Mouse (Mus musculus) kidney, adult 9 months (tissue): ENCODE results near the gene Aasdh.
"Not testable (repeated sequence)": the region's sequence is repeated elsewhere in the genome, so short reads cannot be mapped to it uniquely, and the experiment has no call there.

Experiments used
- DNase-seq: peaks from one replicate; pipeline ENCODE4 v3.0.0; 2022

Gene Aasdh

DNA sequence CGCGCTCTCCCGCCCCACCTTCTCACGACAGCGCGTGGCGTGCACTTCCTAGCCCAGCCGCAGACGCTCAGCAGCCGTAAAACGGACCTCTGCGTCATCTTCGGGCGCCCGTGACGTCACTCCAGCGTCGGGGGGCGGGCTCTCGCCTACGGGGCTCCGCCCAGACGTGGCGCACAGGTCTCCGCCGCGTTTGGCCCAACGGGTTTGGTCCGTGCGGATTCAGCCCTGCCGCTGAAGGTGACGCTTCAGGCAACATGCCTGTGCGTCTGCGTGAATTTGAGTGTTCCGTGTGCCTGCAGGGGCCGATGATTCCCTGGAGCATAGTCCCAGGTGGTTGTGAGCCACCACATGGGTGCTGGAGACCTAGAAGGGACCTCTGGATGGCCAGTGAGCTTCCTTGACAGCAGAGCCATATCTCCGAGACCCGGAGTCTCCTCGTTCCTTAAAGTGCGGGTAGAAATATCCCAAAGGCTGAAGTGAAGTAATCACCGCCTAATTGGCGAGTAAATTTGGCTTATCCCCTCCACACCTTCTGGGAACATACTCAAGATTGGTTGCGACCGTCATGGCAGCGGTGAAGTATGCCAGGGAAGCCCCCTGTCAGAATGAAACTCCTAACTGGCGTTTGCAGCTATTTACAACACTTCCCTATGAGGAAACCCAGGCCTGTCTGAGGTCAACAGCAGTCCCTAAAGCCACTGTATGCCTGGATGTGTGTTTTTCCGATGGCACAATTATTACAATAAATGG lies at the start of gene Aasdh:
TSS of gene Aasdh (minus strand) at position 110 of the 750 bp plus-strand sequence.
- peak; percentile 95 for DNase-seq

DNA sequence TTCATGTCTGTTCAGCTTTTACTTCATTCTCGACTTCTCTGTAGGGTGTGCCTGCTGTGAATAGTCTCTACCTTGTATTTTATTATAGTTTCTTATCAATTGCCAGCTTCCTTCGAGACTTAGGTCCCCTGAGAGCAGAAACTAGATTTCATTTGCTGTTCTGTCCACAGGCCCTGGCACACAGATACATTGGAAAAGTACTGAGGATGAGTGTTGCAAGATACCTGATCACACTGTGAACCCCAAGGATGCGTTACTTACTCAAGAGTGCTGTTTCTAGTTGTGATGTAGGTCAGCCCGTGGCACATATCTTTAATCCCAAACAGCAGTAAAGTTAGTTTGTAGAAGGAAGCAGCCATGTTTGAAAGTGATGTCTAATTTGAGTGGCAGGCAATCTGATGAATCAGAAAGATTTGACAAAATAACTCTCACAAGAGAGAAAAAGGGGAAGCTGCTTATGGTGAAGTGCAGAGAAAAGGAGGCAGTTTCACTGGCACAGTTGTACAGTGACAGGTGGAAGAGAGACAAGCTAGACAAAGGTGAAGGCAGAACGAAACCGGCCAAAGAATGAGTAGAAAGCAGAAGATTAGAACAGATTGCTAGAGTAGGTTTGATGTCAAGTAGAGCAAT lies 49.1 kb upstream of the Aasdh start:
- no peak for DNase-seq

DNA sequence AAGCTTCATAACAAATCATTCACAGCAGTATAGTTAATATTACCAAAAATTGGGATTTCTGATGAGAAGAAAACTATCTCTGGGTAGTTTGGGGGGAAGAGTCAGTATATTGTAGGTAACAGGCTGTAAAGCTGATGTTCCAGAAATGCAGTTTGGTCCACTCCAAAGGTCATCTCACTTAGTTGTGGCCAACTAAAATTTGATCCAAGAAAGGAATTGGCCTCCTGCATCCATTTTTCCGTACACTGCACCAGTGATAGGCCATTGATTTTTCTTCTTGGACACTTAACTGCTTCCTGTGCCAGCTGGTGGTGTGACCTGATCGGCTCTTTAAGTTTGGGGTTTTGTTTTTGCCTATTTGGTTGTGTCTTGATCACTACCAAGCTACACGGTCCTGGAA lies 48.5 kb upstream of the Aasdh start:
- DNase-seq = no peak

DNA sequence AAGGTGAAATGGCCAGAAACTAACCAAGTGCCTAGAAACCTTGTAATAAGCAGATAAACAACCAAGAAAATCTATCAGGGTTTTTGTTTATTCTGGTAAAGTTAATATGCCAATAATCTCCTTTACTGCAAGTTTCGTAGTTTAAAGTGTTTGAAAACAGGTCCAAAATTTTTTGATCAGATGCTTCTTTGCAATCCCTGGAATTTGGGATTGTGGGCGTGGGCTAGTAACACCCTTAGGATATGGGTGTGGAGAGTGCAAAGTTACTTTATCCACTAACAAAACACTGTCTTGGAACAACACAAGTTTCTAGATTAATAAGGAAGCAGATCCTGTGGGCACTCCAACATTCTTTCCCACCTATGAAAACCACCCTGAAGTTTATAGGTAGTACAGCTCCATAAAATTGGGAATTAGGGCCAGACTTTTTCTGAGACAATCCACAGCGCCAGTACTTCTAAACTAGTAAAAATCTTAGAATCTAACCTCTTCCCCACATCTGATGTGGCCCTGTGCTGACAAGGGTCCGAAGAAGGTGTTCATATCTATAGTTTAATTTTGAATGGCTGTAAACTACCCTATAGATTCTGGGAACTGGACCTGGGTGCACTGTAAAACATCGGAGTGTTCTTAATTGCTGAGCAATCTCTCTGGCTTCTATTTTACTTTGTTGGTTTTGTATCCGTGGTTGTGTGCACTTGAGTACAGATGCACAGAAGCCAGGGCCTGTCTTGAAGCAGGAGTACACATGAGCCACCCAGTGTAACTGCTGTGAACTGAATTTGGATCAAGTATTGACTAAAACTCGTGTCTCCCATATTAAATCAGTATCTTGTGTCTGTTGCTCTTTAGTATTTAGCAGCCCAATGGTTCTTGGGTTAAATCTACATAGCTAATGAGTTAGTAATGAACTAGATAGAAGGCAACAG lies 47.1 kb upstream of the Aasdh start:
- DNase-seq = no peak

DNA sequence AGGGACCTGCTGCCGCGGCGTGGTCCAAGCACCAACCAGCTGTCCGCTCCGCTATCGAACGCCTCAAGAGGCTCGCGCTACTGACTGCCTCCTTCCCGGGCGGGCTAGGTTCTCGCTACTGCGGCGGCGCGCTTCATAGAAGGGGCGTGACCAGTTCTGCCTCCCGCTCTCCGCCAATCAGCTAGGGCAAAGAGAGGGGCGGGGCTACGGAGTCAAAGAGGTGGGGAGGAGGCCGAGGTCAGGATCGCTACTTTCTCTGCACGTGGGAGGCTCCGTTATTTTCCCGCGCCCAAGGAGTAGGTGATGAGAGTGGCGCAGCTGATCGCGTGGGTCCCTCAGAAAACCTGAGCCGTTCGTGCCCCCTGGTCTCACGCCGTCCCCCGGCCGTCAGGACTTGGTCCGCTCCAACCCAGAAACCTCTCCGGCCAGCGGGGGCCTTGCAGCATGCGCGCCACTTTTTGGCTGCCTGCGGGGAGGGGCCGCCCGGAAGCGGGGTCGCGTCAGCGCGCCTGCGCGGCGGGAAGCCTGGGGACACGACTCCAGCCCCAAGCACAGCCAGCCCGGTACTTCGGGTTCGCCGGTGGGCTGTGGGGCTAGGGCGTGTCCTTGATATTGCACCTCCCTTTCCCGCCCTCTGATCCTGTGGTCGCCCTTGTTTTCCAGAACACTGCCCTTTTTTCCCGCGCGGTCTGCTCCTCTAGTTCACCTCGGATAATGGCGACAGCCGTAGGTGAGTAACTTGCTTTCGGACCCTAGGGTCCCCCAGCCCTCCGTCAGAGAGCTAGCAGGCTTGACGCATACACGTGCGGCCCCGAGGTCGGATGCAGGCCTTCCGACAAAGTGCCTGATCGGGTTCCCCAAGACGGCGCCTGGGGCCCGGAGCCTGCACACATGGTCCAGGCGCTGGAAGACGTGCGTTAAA lies 46.1 kb upstream of the Aasdh start, which contains the start of the genes Paics and Ppat:
TSS of gene Paics (plus strand) at position 202 of the 922 bp plus-strand sequence.
TSS of gene Ppat (minus strand) at position 473 of the 922 bp plus-strand sequence.
- DNase-seq = peak; percentile 99

DNA sequence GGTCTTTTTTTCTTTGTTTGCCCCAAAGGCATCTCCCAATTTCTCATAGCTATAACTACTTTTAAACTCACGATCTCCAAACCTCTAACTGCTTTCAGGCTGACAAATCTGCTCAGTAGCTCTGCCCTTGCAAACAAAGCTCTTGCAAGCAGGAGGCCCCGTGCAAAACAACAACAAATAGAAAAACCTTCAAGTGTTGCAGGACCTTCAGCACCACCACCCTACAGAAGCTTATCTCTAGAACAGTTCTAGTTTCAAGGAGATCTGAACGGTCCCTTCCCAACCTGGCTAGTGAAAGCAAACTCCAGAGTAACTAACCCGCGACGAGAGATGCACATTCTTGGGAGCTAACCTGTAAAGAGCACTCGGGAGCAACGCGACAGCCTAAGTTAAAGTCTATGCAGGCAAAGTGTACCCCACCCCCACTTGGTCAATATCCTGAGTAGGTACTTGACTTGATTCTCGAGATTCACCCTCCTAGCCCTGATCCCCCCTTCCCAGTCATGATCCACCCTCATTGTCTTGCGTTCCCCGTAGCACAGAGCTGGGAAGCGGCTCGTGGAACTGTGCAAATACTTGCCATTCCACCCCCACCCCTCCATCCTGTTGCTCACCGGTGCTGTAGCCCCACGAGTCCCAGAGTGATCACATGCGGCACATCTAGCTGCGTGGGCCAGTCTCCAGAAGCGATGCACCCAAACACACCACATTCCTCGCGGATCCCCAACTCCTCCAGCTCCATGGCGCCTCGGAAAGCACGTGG lies 45.2 kb upstream of the Aasdh start:
- peak; percentile 42 for DNase-seq

DNA sequence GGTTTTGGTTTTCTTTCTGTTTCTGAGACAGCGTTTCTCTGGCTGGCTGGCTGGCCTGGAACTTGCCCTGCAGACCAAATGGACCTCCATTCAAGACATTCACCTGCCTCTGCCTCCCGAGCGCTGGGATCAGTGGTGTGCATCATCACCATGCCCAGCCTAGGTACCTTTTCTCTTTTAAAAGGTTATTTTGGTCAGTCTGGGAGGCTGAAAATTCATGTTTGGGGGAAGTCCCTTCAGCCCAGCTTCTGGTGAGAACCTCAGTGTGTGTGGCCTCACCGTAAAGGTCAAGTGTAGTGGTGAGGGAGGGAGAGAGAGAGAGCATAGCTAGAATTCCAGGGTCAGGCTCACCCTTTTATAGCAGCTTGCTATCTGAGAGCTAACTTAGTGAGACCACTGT lies 42.4 kb upstream of the Aasdh start:
- DNase-seq = no peak

DNA sequence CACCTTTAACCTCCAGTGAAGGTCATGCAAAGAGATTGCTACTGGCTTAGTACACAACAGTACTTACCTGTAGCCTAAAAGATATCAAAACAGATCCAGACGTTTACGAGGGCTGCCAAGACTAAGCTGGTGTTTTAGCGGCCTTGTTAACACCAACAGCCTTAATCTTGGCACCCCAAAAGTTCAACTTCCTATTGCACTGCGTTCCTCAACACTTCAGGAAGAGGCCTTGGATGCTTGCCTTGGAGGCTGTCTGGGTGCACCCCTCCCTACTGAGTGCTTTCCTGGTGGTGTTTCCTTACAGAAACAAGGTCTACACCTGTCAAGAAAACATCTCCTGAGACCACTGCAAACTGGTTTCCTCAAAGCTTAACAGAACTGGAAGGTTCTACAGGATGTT lies 41.8 kb upstream of the Aasdh start:
- no peak for DNase-seq

DNA sequence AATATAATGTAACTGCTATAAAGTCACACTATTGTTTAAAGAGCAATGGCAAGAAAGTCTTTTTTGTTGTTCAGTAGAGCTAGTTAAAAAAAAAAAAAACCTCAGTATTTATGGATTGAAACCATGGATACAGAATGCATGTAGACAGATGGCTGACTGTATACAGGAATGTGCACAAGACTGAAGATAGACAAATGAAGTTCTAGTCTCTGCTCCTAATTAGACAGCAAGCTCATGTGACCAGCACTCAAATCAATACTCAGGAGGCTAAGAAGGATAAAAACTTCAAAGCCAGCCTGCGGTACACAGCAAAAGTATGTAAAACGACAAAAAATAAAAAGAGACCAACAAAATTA lies 40.3 kb upstream of the Aasdh start:
- DNase-seq = no peak

DNA sequence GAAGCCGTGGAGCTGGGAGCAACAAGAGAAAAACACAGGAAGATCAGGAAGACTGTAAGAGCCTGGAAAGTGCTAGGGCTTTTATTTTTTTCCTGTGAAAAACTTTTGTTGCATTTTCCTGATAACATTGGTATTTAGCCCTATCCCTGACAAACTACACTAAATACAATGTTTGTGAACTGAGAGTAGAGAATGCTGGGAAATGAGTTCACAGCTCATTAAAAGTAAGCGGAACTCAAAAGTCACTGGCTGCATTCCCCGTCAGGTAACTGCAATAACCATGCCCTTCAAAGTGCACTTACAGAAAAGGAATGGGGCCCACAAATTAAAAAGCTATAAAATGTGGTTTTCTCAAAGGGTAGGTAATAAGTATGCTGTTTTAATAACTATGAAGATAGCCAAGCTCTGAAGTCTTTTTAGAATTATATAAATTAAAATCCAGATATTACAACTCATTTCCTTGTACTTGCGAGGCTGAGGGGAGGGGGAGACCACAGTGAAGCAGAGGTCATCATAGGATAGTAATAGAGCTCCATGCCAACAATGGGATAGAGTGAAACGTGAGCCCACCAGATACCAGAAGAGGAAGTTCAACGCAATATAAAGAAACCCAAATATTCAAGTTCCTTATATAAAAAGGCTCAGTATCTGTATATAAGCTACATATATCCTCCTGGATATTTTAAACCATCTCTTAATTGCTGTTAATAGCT lies 39.8 kb upstream of the Aasdh start:
- DNase-seq = peak; percentile 53

DNA sequence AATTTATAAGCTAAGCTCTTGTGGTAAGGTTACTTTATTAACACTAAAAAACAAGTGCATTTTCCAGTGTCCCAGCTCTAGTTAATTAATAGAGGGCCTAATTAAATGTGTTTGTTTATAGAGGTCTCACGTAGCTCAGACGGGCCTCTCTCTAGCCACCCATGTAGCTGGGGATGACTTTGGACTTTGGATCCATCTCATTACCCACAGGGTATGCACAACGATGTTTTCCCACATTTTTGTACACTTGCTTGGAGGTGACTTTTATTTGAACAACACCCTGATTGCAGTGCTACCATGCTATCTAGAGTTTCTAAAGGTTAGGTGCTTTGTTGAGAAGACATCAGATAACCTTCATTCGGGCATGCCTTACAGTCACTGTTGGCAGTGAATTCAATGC lies 37.2 kb upstream of the Aasdh start:
- peak; percentile 88 for DNase-seq

DNA sequence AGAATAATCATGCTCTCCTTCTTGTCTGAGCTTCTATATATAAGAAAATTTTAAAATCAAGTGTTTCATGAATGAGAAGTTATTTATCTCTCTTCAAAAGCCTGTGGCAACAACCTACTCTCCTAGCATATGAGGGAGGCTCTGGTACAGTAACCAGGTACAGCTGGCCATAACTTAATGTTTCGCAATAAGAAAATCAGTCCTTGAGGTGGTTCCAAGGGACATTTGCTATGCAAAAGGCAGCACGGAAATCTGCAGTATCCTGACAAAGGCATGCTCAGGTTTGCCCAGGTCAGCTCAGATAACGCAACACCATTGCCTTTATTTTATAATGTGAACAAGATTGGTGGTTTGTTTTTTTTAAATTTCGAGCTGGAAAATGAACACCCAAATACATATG lies 36.7 kb upstream of the Aasdh start:
- DNase-seq = no peak

DNA sequence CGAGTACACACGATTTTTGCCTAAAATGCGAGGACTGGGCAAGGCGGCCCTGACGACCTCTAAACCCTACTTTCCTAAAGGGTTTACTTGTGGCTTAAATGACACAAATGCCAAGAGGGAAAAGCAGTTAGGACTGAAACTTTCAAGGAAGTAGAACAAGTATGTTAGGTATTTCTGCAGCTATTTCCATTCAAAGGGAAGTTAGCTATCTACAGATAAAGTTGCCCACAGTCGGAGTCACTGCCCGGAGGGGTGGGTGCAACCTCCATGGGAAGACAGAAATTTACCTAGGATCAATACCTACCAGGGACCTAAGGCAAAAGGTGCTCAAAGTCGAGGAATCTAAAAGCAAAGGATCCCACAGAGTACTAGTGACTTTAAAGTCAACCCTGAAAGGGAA lies 34.4 kb upstream of the Aasdh start:
- no peak for DNase-seq

DNA sequence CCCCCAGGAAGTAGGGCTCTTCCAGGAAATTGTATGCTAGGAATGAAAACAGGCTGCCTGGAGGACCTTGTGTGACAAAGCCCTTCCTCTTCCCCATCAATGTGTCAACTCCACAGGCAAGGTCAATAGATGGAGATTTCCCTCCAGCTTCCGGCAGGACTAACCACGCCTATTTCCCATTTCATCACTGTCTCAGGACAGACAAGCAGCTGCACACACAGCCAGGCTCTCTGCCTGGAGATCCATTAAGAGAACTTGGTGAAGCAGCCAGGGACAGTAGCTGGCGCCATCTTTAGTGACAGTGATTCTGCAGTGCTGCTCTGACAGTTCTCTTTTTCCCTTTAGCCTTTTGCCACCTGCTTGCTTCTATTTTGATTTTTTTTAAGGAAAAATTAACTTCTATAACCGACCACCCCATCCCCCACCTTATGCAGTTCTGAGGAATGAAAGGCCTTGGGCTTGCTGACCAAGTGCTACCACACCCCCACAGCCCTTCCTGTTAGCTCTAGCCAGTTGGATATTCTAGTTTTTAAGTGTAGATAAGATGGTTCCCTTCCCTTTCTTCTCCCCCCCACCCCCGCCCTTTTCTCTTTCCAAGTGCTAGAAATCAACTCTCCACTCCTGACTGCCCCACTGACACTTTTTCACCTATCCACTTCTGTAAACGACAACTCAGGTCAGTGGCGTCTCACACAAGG lies 24.0 kb upstream of the Aasdh start:
- peak; percentile 60 for DNase-seq

DNA sequence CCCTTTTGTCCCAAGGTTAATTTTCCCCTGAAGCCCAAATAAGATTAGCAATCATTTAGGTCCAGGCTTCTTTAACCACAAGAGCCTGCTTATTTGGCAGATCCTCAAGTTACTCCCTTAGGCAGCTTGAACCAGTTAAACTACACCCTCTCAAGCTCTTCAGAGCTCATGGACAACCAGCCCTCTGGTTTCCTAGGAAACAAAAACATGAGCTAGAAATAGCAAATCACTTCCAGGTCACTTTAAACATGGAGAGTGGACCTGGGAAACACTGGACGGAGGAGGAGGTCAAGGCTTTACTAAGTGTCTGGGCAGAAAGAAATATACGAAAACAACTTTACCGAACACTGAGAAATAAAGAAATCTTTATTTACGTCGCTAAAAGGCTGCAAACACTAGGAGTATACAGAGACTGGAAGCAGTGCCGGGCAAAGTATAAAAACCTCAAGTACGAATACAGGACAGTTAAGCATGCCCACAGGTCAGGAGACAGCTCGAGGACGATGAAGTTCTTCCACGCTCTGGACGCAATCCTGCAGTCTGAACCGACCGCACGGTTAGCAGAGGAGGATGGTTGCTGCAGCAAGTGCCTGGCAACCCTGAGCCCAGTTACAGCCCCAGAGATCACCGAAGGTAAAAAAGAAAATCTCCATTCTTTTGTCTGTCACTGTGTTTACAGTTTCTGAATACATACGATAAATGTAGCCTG lies 23.0 kb upstream of the Aasdh start:
- peak; percentile 86 for DNase-seq

DNA sequence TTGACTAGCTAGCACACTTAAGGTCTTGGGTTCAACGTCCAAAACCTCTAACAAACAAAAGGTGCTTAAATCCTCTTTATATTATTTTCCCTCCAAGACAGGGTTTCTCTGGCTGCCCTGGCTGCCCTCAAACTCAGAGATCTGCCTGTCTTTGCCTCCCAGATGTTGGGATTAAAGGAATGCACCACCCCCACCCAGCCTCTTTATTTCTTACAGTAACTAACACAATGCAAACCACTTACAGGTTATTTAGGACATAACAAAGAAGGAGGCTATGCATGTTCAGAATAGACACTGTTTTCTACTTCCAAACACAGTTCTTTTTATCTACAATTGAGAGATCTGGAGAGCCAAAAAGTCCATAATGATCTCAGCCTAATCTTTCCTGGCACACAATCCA lies 19.0 kb upstream of the Aasdh start:
- DNase-seq = no peak

DNA sequence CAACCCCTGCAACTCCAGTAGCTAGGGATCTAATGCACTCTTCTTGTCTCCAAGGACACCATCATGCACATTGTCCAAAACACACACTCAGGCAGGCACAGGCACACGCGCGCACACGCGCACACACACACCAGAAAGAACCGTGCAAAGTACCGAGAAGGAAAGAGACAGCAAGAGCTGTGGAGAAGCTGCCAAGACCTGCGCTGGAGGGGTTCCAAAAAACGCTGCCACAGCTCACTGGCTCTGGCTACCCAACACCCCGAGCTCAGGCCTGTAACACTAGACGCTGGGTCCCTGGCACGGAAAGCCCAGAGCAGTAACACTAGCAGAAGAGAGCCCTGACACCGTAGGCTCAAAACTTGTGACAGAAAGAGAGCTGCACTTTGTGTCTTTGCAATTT lies 18.1 kb upstream of the Aasdh start:
- DNase-seq = peak; percentile 94

DNA sequence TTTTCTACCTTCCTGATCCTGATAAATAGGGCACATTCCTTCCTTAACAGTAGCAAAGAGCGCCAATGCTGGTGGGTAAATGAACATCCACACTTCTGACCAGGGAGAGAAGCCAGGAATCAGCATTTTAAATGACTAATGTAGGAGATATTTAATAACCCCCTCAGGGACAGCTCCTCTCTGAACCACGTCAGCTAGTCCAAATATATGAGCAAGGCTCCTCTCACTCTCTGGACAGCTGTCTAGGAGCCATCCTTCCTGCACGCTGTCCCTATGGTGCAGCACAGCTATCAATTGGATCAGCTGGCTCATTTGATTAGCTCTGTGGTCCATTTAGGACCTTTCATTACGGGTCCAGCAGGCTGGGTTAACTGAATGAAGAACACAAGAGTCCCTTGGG lies 17.5 kb upstream of the Aasdh start:
- no peak for DNase-seq

DNA sequence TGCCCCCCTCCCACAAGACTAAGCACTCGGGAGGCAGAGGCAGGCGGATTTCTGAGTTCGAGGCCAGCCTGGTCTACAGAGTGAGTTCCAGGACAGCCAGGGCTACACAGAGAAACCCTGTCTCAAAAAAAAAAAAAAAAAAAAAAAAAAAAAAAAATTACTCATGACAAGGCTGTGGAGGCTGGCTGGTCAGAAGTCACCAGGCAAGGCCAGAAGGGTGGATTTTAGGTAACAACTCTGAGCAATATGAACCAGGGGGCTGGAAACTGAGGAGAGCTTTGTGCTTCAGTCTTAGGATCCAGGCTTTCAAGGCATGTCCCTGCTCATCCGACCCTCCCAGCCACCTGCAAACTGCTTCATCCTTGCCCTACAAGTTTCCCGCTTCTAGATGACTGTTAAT lies 7.2 kb upstream of the Aasdh start:
- not testable (repeated sequence) for DNase-seq

DNA sequence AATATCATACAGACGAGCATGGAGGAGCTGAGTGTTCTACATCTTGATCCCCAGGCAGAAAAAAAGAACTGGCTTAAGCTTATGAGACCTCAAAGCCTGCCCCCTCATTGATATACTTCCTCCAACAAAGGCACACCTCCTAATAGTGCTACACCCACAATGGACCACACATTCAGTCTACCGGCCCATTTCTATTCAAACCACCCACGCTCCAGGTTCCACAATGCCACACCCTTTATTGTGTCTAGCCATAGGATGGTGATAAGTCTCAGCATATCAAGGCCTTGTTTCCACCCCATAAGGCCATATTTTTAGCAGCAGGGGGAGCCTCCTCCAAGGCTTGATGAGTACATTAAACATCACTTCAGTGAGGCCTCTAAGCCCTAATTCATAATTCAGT lies 5.5 kb upstream of the Aasdh start:
- no peak for DNase-seq
